Mouse (Mus musculus) stomach, embryonic 16.5 days (tissue): ENCODE measurements around the gene Meox2. TPM values are rescaled to one million over a fixed set of nuclear protein-coding genes. Genes with fewer than 3 reads are reported as not detected.

Source experiments
- polyA plus RNA-seq: library from polyadenylated mRNA; unstranded; fragments of >200 nt; fragmentation: Nextera tagmentation; extraction: Ambion mirVana; gene quantifications from 2 replicates; pipeline ENCODE4 v1.2.1, GENCODE M21; 2015

Meox2 gene
- polyA plus RNA-seq, 1 experiment from 2014 or later, result 6.1 TPM

Other genes with a start within 250 kb of the Meox2 start
- gene Agmo, start 133.1 kb downstream of the Meox2 start, polyA plus RNA-seq, result 3.2 and 3.3 TPM in 2 replicates